Mouse (Mus musculus) forebrain, embryonic 15.5 days (tissue): Measurements from ENCODE around the gene Cr1l. TPM values are rescaled to one million over a fixed set of nuclear protein-coding genes. Genes with fewer than 3 reads are reported as not detected.

Experiments used
- ATAC-seq: fragments of 200-750 bp; cut with Nextera tagmentation; replicated peaks from 2 replicates; pipeline ENCODE4 v1.8.0; 2017; ENCODE audit warnings: mild to moderate bottlenecking, moderate TSS enrichment, moderate library complexity
- H3K27ac ChIP-seq: fragments of 300-500 bp; sonication (generic); replicated peaks from 2 replicates; pipeline ENCODE4 v1.5.1; 2015; ENCODE audit warnings: mild to moderate bottlenecking, inconsistent platforms
- H3K27me3 ChIP-seq: fragments of 300-500 bp; sonication (generic); 2 replicates; pipeline ENCODE4 v1.6.1; 2015; ENCODE audit warnings: inconsistent platforms
- H3K36me3 ChIP-seq: fragments of 300-500 bp; sonication (generic); 2 replicates; pipeline ENCODE4 v1.6.1; 2015; ENCODE audit warnings: mild to moderate bottlenecking, inconsistent platforms
- H3K4me1 ChIP-seq: fragments of 300-500 bp; sonication (generic); 2 replicates; pipeline ENCODE4 v1.6.1; 2015; ENCODE audit warnings: inconsistent platforms
- H3K4me2 ChIP-seq: fragments of 300-500 bp; sonication (generic); replicated peaks from 2 replicates; pipeline ENCODE4 v1.6.1; 2015; ENCODE audit warnings: mild to moderate bottlenecking, inconsistent platforms
- H3K4me3 ChIP-seq: fragments of 300-500 bp; sonication (generic); 2 replicates; pipeline ENCODE4 v1.5.1; 2015; ENCODE audit warnings: mild to moderate bottlenecking, inconsistent platforms
- H3K9ac ChIP-seq: fragments of 300-500 bp; sonication (generic); replicated peaks from 2 replicates; pipeline ENCODE4 v1.6.1; 2015; ENCODE audit warnings: mild to moderate bottlenecking, inconsistent platforms
- H3K9me3 ChIP-seq: fragments of 300-500 bp; sonication (generic); 2 replicates; pipeline ENCODE4 v1.6.1; 2016; ENCODE audit warnings: inconsistent platforms
- WGBS: fragments of 180-500 bp; shearing (Covaris S2); methylation state at CpG from one replicate; pipeline ENCODE4 v1.1.7; 2015; ENCODE audit warnings: mixed read lengths; 5-methylcytosine and 5-hydroxymethylcytosine counted together
- polyA plus RNA-seq: library from polyadenylated mRNA; unstranded; fragments of >200 nt; fragmentation: Nextera tagmentation; extraction: Ambion mirVana; gene quantifications from 2 replicates; pipeline ENCODE4 v1.2.1, GENCODE M21; 2015

Cr1l gene
- polyA plus RNA-seq, 1 experiment from 2014 or later = 46.4 TPM

GRCm38 (mm10) chr1:195092220-195092720 lies 39.1 kb downstream of the Cr1l start, which contains the start of gene Cd46:
Gene Cd46 (minus strand): TSS chr1:195092249.
- peak within 1 kb of the TSS; percentile 29 for H3K4me3 ChIP-seq
- no peaks in the 10 kb centered on the region for H3K9me3 ChIP-seq
- ATAC-seq = peak; percentile 94
- 4% methylated on average over 14 of the region's 14 CpGs for WGBS
- no peak within 1 kb of the TSS for H3K9ac ChIP-seq
- peak within 1 kb of the TSS; percentile 45 for H3K4me2 ChIP-seq
- no peaks in the 10 kb centered on the region for H3K27me3 ChIP-seq
- peaks cover 9% of the 10 kb centered on the region for H3K4me1 ChIP-seq
- H3K27ac ChIP-seq = no peak within 1 kb of the TSS
- 0 out of 2 replicates have a peak, but pooled peaks cover 8% of the 10 kb centered on the region for H3K36me3 ChIP-seq

DNA sequence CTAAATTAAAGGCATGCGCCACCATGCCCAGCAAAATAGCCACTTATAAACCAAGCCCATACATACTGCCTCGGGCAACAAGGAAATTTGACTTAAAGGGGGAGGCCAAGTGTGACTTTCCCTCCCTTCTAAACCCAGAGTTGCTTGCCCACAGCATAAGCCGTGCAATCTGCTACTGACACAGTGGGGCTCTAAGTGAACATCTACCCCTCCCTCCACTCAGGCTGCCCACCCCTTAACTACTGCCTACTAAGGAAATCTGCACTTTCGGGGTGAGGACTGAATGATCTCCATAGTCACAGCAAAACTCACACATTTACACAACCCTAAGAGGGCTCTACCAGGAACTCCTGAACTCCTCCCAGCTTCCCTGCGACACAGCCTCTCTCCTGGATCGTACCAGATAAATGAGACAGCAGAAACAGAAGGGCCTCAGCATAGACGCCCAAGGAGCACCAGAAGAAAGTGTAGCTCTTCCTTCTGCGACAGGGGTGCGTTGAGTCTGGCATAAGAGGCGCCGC lies 39.6 kb downstream of the Cr1l start:
- 18% methylated on average over 11 of the region's 11 CpGs for WGBS
- Histone ChIP-seq H3K27ac (no peak overlapping the region), H3K4me1 (peaks cover 9% of the 10 kb centered on the region), H3K9me3 (no peaks in the 10 kb centered on the region), H3K27me3 (no peaks in the 10 kb centered on the region), H3K4me2 (peak overlapping the region; percentile 45), H3K36me3 (0 out of 2 replicates have a peak, but pooled peaks cover 5% of the 10 kb centered on the region), H3K4me3 (peak overlapping the region; percentile 29), H3K9ac (no peak overlapping the region)
- peak; percentile 74 for ATAC-seq

- H3K27me3 ChIP-seq = no peaks in the 10 kb centered on the region
- ATAC-seq = no peak
- H3K4me1 ChIP-seq = no peaks in the 10 kb centered on the region
- no peak overlapping the region for H3K9ac ChIP-seq
- no peak overlapping the region for H3K27ac ChIP-seq
- no peaks in the 10 kb centered on the region for H3K36me3 ChIP-seq
- H3K4me2 ChIP-seq = no peak overlapping the region
- H3K9me3 ChIP-seq = no peaks in the 10 kb centered on the region
- H3K4me3 ChIP-seq = no peak overlapping the region
Observed at GRCm38 (mm10) chr1:195082142-195082541, 49.2 kb downstream of the Cr1l start.

Other genes with a start within 250 kb of the Cr1l start
- 25.2 and 26.3 TPM in 2 replicates for gene Cd34, start 192.8 kb downstream of the Cr1l start, polyA plus RNA-seq
- 1.2 and 1.3 TPM in 2 replicates for gene Cd46, start 39.3 kb downstream of the Cr1l start, polyA plus RNA-seq
- gene Cr2, start 45.1 kb upstream of the Cr1l start, polyA plus RNA-seq = 0.46 and 0.56 TPM in 2 replicates